Mouse (Mus musculus) adrenal gland, postnatal 10 days (tissue): ENCODE data around the gene Supt5. TPM values are rescaled to one million over a fixed set of nuclear protein-coding genes. Genes with fewer than 3 reads are reported as not detected.

Experiments
- DNase-seq: peaks from one replicate; pipeline ENCODE4 v3.0.0; 2021; ENCODE audit warnings: mixed read lengths
- total RNA-seq, 2 experiments: library from RNA; stranded (reverse); gene quantifications; 2 replicates each; pipeline ENCODE4 v1.2.3; 2021

Supt5 gene
- total RNA-seq, 2 experiments from 2014 or later: 86.6 to 103 TPM

GRCm38 (mm10) chr7:28353267-28353666 is 14.7 kb upstream of the Supt5 start:
- DNase-seq: no peak

DNA sequence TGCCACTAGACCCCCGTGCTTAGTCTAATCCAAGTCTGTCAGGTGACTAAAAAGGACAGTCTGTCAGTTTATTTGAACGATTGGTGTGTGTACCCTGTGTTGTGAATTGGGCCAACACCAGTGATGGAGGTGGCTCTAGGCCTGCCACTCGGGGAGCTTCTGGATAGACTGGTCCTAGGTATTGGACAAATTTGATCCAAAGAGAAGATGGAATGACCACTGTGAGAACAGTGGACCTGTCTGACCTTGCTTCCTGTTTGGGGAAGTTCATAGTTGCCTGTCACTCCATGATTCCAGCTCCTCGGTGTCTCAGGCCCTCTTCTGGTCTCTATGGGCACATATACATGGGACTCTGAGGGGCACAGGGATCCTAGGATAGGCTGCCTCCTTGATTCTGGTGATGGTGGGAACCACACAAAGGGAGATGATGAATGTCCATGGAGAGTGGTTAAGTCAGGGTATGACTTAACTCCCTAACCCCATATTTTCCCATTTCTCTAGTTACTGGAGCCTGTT is 13.2 kb upstream of the Supt5 start:
- no peak for DNase-seq

- DNase-seq: peak; percentile 99
Observed at GRCm38 (mm10) chr7:28350155-28350883, 11.8 kb upstream of the Supt5 start, which contains the start of gene Rps16. TSS of gene Rps16 (plus strand) at chr7:28350652.

GRCm38 (mm10) chr7:28348601-28349000 is 10.1 kb upstream of the Supt5 start:
- no peak for DNase-seq

GRCm38 (mm10) chr7:28347746-28348145 is 9.2 kb upstream of the Supt5 start:
- peak; percentile 86 for DNase-seq

DNA sequence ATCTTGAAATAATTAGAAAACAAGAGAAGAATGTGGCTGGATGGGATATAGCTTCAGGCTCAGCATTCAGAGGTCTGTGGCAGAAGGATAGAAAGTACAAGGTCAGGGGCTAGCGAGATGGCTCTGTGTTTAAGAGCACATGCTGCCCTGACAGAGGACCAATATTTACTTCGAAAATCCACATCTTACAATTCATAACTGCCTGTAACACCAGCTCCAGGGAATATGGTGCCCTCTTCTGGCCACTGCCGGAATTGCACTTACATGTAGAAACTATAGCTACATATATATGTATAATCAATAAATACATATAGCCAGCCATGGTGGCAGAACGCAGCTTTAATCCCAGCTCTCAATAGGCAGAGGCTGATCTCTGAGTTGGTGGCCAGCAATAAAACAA is 6.1 kb upstream of the Supt5 start:
- DNase-seq: peak; percentile 78

DNA sequence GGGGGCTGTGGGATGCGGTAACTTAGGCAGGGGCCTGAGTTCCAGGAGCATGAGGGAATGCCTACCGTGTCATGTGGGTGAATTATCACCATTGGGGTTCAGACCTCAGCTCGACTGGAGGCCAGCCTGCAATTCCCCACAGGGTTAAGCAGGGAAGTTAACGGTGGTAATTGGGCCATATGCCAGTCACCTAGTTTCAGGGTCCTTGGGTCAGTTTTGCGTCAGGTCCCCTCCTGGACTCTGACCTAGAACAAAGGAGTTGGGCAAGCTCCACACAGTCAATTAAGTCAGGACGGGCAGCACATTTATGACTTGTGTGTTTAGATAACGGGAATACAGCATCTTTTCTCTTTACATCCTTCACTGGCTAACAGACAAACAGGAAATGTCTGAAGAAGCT is 2.8 kb upstream of the Supt5 start:
- no peak for DNase-seq

DNA sequence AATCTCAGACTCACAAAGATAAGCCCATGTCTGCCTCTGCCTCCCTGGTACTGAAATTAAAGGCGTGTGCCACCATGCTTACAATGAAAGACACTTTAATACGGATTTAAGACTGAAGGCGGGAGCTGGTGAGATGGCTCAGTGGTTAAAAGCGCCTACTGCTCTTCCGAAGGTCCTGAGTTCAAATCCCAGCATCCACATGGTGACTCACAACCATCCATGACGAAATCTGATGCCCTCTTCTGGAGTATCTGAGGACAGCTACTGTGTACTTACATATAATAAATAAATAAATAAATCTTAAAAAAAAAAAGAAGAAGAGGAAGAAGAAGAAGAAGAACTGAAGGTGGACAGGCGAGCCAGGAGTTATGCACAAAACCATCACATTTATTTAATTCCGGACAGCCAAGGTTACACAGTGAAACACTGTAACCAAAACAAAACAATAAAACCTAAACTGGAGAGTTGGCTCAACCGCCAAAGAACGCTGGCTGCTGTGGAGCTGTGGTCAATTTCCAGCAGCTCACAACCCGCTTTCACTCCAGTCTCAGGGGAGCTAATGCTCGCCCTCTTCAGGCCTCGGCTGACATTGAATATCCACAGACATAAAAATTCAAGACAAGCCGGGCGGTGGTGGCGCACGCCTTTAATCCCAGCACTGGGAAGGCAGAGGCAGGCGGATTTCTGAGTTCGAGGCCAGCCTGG is 819 bp upstream of the Supt5 start:
- peak; percentile 73 for DNase-seq

DNA sequence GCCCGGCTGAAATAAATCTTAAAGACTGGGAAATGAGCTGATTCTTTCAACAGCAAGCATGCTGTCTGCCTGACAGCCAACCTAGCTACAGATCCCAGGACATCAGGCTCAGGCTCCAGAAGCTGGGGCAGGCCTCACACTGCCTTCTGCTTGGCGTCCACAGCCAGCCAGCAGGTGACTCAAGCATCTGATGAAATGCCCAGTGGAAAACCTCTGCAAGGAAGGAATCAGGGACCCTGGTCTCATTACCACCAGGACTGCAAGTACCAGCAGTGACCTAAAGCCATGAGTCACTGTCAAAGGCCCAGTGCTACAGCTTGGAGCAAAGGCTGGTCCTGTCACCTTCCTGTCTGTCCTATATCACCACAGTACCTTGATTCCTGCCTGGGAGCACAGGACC is 3.1 kb downstream of the Supt5 start:
- no peak for DNase-seq

GRCm38 (mm10) chr7:28334534-28334933 is 4.0 kb downstream of the Supt5 start:
- no peak for DNase-seq

DNA sequence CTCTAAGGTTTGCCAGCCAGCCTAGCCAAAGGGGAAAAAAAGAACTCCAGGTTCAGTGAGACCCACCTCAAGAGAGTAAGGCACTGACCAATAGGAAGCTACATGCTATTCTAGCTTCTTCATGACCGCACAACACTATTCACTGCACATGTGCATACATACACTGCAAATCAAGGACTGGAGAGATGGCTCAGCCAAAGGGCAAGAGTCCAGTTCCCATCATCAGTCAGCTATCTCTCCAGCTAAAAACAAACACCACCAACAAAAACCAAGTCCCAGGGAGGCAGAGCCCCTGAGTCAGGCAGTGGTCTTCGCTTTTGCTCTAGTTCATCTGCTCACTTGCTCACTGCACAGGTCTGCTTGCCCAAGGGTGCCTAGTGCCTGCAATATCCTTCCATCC is 10.3 kb downstream of the Supt5 start:
- no peak for DNase-seq

DNA sequence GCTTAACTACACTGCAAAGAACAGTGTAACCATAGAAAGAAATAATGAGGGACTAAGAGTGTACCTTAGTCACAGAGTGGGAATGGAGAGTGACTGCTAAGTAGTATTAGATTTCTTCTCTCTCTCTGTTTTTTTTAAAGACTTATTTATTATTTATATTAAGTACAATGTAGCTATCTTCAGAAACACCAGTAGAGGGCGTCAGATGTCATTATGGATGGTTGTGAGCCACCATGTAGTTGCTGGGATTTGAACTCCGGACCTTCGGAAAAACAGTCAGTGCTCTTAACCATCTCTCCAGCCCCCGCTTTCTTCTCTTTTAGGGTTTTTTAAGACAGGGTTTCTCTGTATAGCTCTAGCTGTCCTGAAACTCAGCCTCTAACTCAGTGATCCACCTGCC is 12.1 kb downstream of the Supt5 start:
- no peak for DNase-seq

GRCm38 (mm10) chr7:28325293-28325692 is 13.3 kb downstream of the Supt5 start:
- DNase-seq: no peak

- DNase-seq: no peak
Observed at GRCm38 (mm10) chr7:28321974-28322720, 16.4 kb downstream of the Supt5 start.

GRCm38 (mm10) chr7:28318714-28319113 is 19.8 kb downstream of the Supt5 start:
- DNase-seq: peak; percentile 57

DNA sequence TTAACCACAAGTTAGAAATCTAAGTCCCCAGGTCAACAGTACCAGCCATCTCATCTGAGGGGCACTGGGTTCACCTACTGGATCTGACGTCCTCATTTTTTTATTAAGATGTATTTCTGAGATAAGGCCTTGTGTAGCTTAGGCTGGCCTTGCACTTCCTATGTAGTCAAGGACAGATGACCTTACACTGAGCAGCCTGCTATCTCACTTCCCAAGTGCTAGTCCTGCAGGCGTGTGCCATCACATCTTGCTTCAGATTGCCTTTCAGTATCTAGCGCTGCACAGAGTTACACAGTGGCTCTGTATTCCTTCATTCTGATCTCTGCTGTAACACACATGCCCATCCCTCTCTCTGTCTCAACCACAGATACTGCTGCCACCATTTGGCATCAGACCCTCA is 20.5 kb downstream of the Supt5 start:
- DNase-seq: no peak

GRCm38 (mm10) chr7:28311926-28312543 is 26.5 kb downstream of the Supt5 start, which contains the start of gene Timm50:
TSS of gene Timm50 (minus strand) at chr7:28312072.
- DNase-seq: peak; percentile 99

DNA sequence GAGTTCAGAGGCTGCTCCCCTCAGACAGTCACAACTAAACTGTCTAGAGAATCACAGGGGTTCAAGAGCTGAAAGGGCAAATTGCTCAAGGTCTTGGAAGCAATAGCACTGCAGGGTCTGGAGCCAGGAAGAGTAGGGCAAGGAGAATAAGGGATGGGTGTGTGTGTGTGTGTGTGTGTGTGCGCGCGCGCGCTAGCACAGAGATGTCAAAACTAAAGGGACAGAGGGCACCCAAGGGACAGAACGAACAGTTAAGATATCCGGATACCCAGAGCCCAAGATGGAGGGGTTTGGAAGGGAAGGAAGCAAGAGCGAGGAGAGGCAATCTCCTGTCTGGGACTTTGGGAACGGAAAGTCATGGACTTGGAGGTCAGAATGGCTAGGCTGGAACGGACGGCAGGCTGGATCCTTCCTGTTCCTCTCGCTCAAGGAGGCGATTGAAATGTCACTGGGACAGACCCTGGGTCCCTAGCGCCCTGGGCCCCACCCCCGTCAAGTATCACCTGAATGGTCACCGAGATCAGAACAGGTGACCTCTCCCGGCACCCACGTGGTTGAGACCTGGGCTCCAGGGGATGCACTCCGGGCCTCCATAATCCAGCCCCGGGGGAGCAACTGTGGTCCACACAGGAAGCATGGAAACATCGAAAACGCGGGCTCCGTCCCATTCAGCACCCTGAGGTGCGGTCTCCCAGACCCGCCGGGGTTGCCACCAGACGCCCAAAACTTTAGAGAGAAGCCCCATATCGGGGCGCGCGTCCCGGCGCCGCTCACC is 27.2 kb downstream of the Supt5 start:
- peak; percentile 50 for DNase-seq

DNA sequence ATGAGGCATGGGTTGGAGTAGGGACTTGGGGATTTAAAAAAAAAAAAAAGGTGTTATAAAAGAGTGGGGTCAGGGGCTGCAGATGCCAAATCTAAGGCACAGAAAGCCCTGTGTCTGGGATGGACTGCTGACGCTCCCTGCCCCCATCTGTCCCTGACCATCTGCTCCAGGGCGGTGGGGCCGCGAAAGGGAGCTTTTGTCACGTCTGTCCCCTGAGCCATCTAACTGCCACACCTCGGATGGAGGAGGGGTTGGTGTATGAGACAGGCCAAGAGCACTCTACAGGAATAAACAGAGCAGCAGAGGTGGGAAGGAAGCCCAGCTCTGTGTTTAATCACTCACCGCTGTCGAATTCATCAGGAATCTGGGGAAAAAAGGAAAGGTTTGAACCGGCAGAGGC is 28.8 kb downstream of the Supt5 start:
- no peak for DNase-seq

- no peak for DNase-seq
Observed at GRCm38 (mm10) chr7:28306216-28306615, 32.3 kb downstream of the Supt5 start.

GRCm38 (mm10) chr7:28305641-28306040 is 32.9 kb downstream of the Supt5 start:
- DNase-seq: peak; percentile 65
